Mouse (Mus musculus) embryonic facial prominence, embryonic 11.5 days (tissue): ENCODE measurements around the gene Ptprd. TPM values are rescaled to one million over a fixed set of nuclear protein-coding genes. Genes with fewer than 3 reads are reported as not detected.

Experiments
- ATAC-seq: fragments of 200-750 bp; cut with Nextera tagmentation; replicated peaks from 2 replicates; pipeline ENCODE4 v1.8.0; 2017; ENCODE audit warnings: low read depth; ENCODE audit not compliant: insufficient number of reproducible peaks, low FRiP score, low TSS enrichment
- DNase-seq: peaks from one replicate; pipeline ENCODE4 v3.0.0-alpha.2; 2015; ENCODE audit warnings: low spot score
- H3K27ac ChIP-seq: fragments of 300-500 bp; sonication (generic); replicated peaks from 2 replicates; pipeline ENCODE4 v1.5.1; 2014; ENCODE audit warnings: mild to moderate bottlenecking, low read depth, low read length, control low read depth
- H3K27me3 ChIP-seq: fragments of 300-500 bp; sonication (generic); 2 replicates; pipeline ENCODE4 v1.6.1; 2014; ENCODE audit warnings: mild to moderate bottlenecking, low read length, moderate library complexity, mixed read lengths; ENCODE audit not compliant: control insufficient read depth, insufficient read depth
- H3K36me3 ChIP-seq: fragments of 300-500 bp; sonication (generic); replicated peaks from 2 replicates; pipeline ENCODE4 v1.6.1; 2014; ENCODE audit warnings: low read depth, mild to moderate bottlenecking, low read length, moderate library complexity, mixed read lengths; ENCODE audit not compliant: control insufficient read depth, insufficient read depth
- H3K4me1 ChIP-seq: fragments of 300-500 bp; sonication (generic); 2 replicates; pipeline ENCODE4 v1.6.1; 2014; ENCODE audit warnings: low read length, mixed read lengths; ENCODE audit not compliant: control insufficient read depth, insufficient read depth
- H3K4me2 ChIP-seq: fragments of 300-500 bp; sonication (generic); 2 replicates; pipeline ENCODE4 v1.6.1; 2014; ENCODE audit warnings: low read depth, mild to moderate bottlenecking, control low read depth, low read length, moderate library complexity
- H3K4me3 ChIP-seq: fragments of 300-500 bp; sonication (generic); 2 replicates; pipeline ENCODE4 v1.5.1; 2014; ENCODE audit warnings: low read depth, low read length, control low read depth
- H3K9ac ChIP-seq: fragments of 300-500 bp; sonication (generic); replicated peaks from 2 replicates; pipeline ENCODE4 v1.6.1; 2014; ENCODE audit warnings: mild to moderate bottlenecking, control low read depth, low read length
- H3K9me3 ChIP-seq: fragments of 300-500 bp; sonication (generic); replicated peaks from 2 replicates; pipeline ENCODE4 v1.6.1; 2016; ENCODE audit warnings: mild to moderate bottlenecking, low read length, inconsistent platforms, mixed read lengths; ENCODE audit not compliant: control insufficient read depth
- WGBS: fragments of 180-500 bp; shearing (Covaris S2); extraction: QIAGEN DNeasy Blood & Tissue Kit; methylation state at CpG from one replicate; pipeline ENCODE4 v1.1.7; 2014; 5-methylcytosine and 5-hydroxymethylcytosine counted together
- polyA plus RNA-seq: library from polyadenylated mRNA; unstranded; fragments of >200 nt; fragmentation: Nextera tagmentation; extraction: Ambion mirVana; gene quantifications from 2 replicates; pipeline ENCODE4 v1.2.1, GENCODE M21; 2014

The Ptprd gene
- polyA plus RNA-seq, 1 experiment from 2014 or later, result 19.9 TPM

DNA sequence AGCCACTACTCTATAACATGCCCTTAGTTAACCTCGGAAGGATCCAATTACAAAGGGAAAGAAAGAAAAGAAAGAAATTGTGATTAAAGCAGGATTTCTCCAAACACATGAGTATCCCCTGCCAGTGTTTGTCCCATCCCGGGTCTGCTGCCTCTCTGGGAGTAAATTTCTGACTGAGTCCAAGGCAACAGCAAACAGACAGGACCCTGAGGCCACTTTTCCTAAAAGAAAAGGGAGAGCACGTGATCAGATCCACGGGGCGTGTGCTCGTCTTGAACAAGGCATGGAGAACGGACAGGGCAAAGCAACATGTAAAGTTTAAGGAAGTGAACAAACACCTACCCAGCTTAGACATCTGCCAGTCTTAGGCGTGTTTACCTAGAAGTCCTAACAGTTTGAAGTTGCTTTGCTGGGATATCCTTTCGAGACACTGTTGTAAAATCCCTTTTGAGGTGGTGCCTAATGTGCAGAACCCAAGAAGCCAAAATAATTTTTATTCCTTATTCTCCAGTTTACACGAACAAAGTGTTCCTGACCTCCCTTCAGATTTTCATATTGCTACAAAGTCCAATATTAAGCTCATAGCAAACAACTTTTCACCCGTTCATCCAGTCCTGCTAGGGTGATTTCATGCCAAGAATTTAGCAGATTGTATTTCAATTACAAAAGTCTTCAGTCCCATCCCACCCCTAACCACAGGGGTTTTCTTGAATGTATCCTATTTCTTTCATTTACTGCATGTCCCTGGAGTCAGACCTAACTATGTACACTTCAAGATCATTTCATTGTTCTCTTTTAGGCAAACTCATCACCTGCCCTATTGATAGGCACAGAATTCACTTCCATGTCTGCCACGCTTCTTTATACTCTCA is 1921.9 kb downstream of the Ptprd start:
- Histone ChIP-seq H3K9me3 (no peaks in the 10 kb centered on the region), H3K4me3 (no peak overlapping the region), H3K9ac (no peak overlapping the region), H3K4me2 (no peak overlapping the region), H3K27me3 (no peaks in the 10 kb centered on the region), H3K4me1 (no peaks in the 10 kb centered on the region; the same call in 1 of the 2 replicates), H3K36me3 (no peaks in the 10 kb centered on the region), H3K27ac (no peak overlapping the region)
- ATAC-seq (no peak; the same call in 1 of the 2 replicates), DNase-seq (peak; percentile 24)
- WGBS, result 35% methylated on average over 12 of the region's 12 CpGs

GRCm38 (mm10) chr4:76286016-76286415 is 1925.7 kb downstream of the Ptprd start:
- 62% methylated on average over 2 of the region's 2 CpGs for WGBS
- H3K36me3 ChIP-seq, result no peaks in the 10 kb centered on the region
- no peaks in the 10 kb centered on the region for H3K9me3 ChIP-seq

DNA sequence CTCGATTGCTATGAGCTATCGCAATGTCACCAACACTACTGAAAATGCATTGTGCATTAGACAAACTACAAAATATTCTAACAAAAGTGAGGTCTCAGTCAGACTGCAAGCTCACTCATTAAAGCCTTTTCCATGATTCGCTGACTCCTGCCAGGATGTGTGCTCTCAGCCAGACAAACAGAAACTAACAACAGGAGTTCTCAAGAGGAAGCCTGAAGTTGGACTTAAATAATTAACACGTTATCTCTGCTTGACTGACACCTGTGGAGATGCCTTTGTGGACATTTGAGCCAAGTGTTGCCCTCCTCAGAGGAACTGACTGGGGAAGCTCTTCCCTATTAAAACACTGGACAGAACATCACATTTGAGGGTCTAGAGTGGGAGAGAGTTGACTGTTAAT is 1928.9 kb downstream of the Ptprd start:
- Histone ChIP-seq H3K4me2 (no peak overlapping the region), H3K9me3 (no peaks in the 10 kb centered on the region), H3K4me1 (no peaks in the 10 kb centered on the region), H3K27me3 (no peaks in the 10 kb centered on the region), H3K4me3 (no peak overlapping the region), H3K9ac (no peak overlapping the region), H3K27ac (no peak overlapping the region), H3K36me3 (no peaks in the 10 kb centered on the region)
- WGBS, result 49% methylated on average over 4 of the region's 4 CpGs
- DNase-seq (no peak), ATAC-seq (no peak)

More at GRCm38 (mm10) chr4:76286016-76286415, 1925.7 kb downstream of the Ptprd start:
- Histone ChIP-seq H3K27ac (no peak overlapping the region), H3K4me1 (no peaks in the 10 kb centered on the region; the same call in 1 of the 2 replicates), H3K9ac (no peak overlapping the region), H3K4me3 (no peak overlapping the region), H3K27me3 (no peaks in the 10 kb centered on the region), H3K4me2 (no peak overlapping the region)
- no peak for DNase-seq
- ATAC-seq, result no peak

DNA sequence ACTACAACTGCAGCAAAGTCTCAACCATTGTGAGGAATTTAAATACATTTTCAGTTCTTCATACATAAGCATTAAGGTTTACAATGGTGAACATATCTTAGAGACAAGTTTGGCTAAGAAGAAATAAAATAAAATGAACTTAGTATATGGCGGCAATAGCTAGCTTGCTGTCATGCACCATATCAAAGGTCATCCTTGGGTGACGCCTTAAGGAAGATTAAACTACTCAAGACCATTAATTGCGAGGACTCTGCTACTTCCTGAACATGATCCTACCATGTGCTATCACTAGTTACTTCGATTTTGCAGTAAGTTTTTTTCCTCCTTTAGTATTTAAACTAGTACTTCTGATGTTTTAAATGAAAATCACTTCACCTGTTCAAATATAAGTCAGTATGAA is 1949.0 kb downstream of the Ptprd start:
- no peak overlapping the region for H3K9ac ChIP-seq
- H3K4me2 ChIP-seq, result no peak overlapping the region
- no peaks in the 10 kb centered on the region for H3K4me1 ChIP-seq
- WGBS, result 88% methylated on average over 4 of the region's 4 CpGs
- no peaks in the 10 kb centered on the region for H3K9me3 ChIP-seq
- H3K27ac ChIP-seq, result no peak overlapping the region
- no peaks in the 10 kb centered on the region for H3K36me3 ChIP-seq
- no peaks in the 10 kb centered on the region for H3K27me3 ChIP-seq
- H3K4me3 ChIP-seq, result no peak overlapping the region
- ATAC-seq, result no peak
- DNase-seq, result no peak

GRCm38 (mm10) chr4:76260686-76261085 is 1951.1 kb downstream of the Ptprd start:
- no peaks in the 10 kb centered on the region for H3K27me3 ChIP-seq
- H3K4me3 ChIP-seq, result no peak overlapping the region
- no peaks in the 10 kb centered on the region for H3K36me3 ChIP-seq
- H3K9ac ChIP-seq, result no peak overlapping the region
- 82% methylated on average over 1 of the region's 1 CpGs for WGBS
- H3K4me2 ChIP-seq, result no peak overlapping the region
- no peak for ATAC-seq
- H3K4me1 ChIP-seq, result no peaks in the 10 kb centered on the region
- H3K9me3 ChIP-seq, result no peaks in the 10 kb centered on the region
- no peak overlapping the region for H3K27ac ChIP-seq
- no peak for DNase-seq

- no peak overlapping the region for H3K4me2 ChIP-seq
- 75% methylated on average over 3 of the region's 3 CpGs for WGBS
- H3K4me3 ChIP-seq, result no peak overlapping the region
- no peaks in the 10 kb centered on the region for H3K4me1 ChIP-seq
- no peak overlapping the region for H3K9ac ChIP-seq
- H3K27me3 ChIP-seq, result no peaks in the 10 kb centered on the region
- no peaks in the 10 kb centered on the region for H3K36me3 ChIP-seq
- ATAC-seq (no peak), DNase-seq (no peak)
- no peaks in the 10 kb centered on the region for H3K9me3 ChIP-seq
- no peak overlapping the region for H3K27ac ChIP-seq
These were observed 1951.5 kb downstream of the Ptprd start for GRCm38 (mm10) chr4:76260286-76260685.

DNA sequence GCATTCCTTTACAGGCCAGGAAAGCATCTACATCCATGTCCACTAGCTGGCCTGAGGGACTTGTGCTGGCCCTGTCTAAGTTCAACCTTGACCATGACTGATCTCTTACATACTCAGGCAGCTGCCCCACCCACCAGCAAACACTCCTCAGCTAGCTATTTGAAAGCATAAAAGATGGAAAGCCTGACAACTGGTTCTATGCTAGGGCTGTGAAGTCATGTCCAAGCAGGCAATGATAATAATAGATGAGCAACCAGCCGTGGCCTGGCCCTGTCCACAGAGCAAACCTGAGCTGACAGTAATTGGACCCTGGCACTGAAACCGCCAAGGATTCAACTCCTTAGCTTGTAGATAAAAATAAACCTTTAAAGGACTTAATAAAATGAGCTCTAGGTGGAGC is 1952.1 kb downstream of the Ptprd start:
- ATAC-seq, result no peak
- H3K9me3 ChIP-seq, result no peaks in the 10 kb centered on the region
- H3K4me2 ChIP-seq, result no peak overlapping the region
- H3K27me3 ChIP-seq, result no peaks in the 10 kb centered on the region
- no peaks in the 10 kb centered on the region for H3K36me3 ChIP-seq
- WGBS, result 58% methylated on average over 2 of the region's 2 CpGs
- no peak overlapping the region for H3K9ac ChIP-seq
- no peaks in the 10 kb centered on the region for H3K4me1 ChIP-seq
- no peak overlapping the region for H3K4me3 ChIP-seq
- no peak for DNase-seq
- H3K27ac ChIP-seq, result no peak overlapping the region

GRCm38 (mm10) chr4:76244371-76244770 is 1967.4 kb downstream of the Ptprd start:
- H3K36me3 ChIP-seq, result no peaks in the 10 kb centered on the region; the same call in 1 of the 2 replicates
- H3K9me3 ChIP-seq, result no peaks in the 10 kb centered on the region
- H3K4me2 ChIP-seq, result no peak overlapping the region
- H3K27ac ChIP-seq, result no peak overlapping the region
- no peaks in the 10 kb centered on the region for H3K4me1 ChIP-seq
- ATAC-seq (no peak), DNase-seq (no peak)
- no peak overlapping the region for H3K9ac ChIP-seq
- 73% methylated on average over 6 of the region's 6 CpGs for WGBS
- H3K4me3 ChIP-seq, result no peak overlapping the region
- no peaks in the 10 kb centered on the region for H3K27me3 ChIP-seq
